Mouse (Mus musculus) intestine, embryonic 14.5 days (tissue): ENCODE data around the gene Qtrt1. TPM values are rescaled to one million over a fixed set of nuclear protein-coding genes. Genes with fewer than 3 reads are reported as not detected.
A peak's percentile ranks its signal among the peaks of the same experiment; 100 is the strongest.

Experiments used
- ATAC-seq: fragments of 200-750 bp; cut with Nextera tagmentation; replicated peaks from 2 replicates; pipeline ENCODE4 v1.8.0; 2017; ENCODE audit warnings: low read depth, moderate number of reproducible peaks, moderate TSS enrichment, moderate library complexity; ENCODE audit not compliant: low FRiP score, low TSS enrichment
- DNase-seq: peaks from one replicate; pipeline ENCODE4 v3.0.0-alpha.2; 2018; ENCODE audit warnings: low spot score
- H3K27ac ChIP-seq: fragments of 300-500 bp; sonication (generic); 2 replicates; pipeline ENCODE4 v1.5.1; 2014; ENCODE audit warnings: low read depth, mild to moderate bottlenecking, control low read depth
- H3K27me3 ChIP-seq: fragments of 300-500 bp; sonication (generic); replicated peaks from 2 replicates; pipeline ENCODE4 v1.6.1; 2014; ENCODE audit warnings: low read length, control low read depth; ENCODE audit not compliant: control insufficient read depth, insufficient read depth
- H3K36me3 ChIP-seq: fragments of 300-500 bp; sonication (generic); 2 replicates; pipeline ENCODE4 v1.6.1; 2014; ENCODE audit warnings: low read length, control low read depth; ENCODE audit not compliant: control insufficient read depth, insufficient read depth
- H3K4me1 ChIP-seq: fragments of 300-500 bp; sonication (generic); replicated peaks from 2 replicates; pipeline ENCODE4 v1.6.1; 2014; ENCODE audit warnings: low read length, control low read depth, mixed read lengths; ENCODE audit not compliant: control insufficient read depth, insufficient read depth
- H3K4me2 ChIP-seq: fragments of 300-500 bp; sonication (generic); 2 replicates; pipeline ENCODE4 v1.6.1; 2014; ENCODE audit warnings: low read length
- H3K4me3 ChIP-seq: fragments of 300-500 bp; sonication (generic); 2 replicates; pipeline ENCODE4 v1.5.1; 2014; ENCODE audit warnings: low read depth, low read length, control low read depth, mixed read lengths
- H3K9ac ChIP-seq: fragments of 300-500 bp; sonication (generic); 2 replicates; pipeline ENCODE4 v1.6.1; 2014; ENCODE audit warnings: mild to moderate bottlenecking, low read length
- H3K9me3 ChIP-seq: fragments of 300-500 bp; sonication (generic); 2 replicates; pipeline ENCODE4 v1.6.1; 2016; ENCODE audit warnings: low read length, control low read depth; ENCODE audit not compliant: control insufficient read depth
- WGBS: fragments of 180-500 bp; shearing (Covaris S2); extraction: QIAGEN DNeasy Blood & Tissue Kit; methylation state at CpG from one replicate; pipeline ENCODE4 v1.1.7; 2014; 5-methylcytosine and 5-hydroxymethylcytosine counted together
- polyA plus RNA-seq: library from polyadenylated mRNA; unstranded; fragments of >200 nt; fragmentation: Nextera tagmentation; extraction: Ambion mirVana; gene quantifications from 2 replicates; pipeline ENCODE4 v1.2.1, GENCODE M21; 2014

Gene Qtrt1
- polyA plus RNA-seq, 1 experiment from 2014 or later = 69.9 TPM

GRCm38 (mm10) chr9:21426525-21426924, 14.9 kb downstream of the Qtrt1 start:
- Histone ChIP-seq H3K36me3 (peaks cover 2% of the 10 kb centered on the region), H3K4me1 (peaks cover 19% of the 10 kb centered on the region), H3K4me2 (peak overlapping the region; percentile 93; the same call in 1 of the 2 replicates), H3K27me3 (no peaks in the 10 kb centered on the region), H3K9me3 (no peaks in the 10 kb centered on the region), H3K9ac (no peak overlapping the region), H3K4me3 (no peak overlapping the region), H3K27ac (no peak overlapping the region)
- ATAC-seq (no peak), DNase-seq (no peak)
- 70% methylated on average over 2 of the region's 2 CpGs for WGBS

GRCm38 (mm10) chr9:21427773-21428172, 16.1 kb downstream of the Qtrt1 start:
- Histone ChIP-seq H3K4me1 (peaks cover 19% of the 10 kb centered on the region), H3K4me3 (no peak overlapping the region), H3K9ac (no peak overlapping the region), H3K4me2 (no peak overlapping the region), H3K9me3 (no peaks in the 10 kb centered on the region), H3K36me3 (no peaks in the 10 kb centered on the region), H3K27me3 (no peaks in the 10 kb centered on the region), H3K27ac (no peak overlapping the region)
- ATAC-seq (no peak), DNase-seq (no peak)
- 86% methylated on average over 2 of the region's 2 CpGs for WGBS

- H3K27ac ChIP-seq = no peak overlapping the region
- 85% methylated on average over 6 of the region's 6 CpGs for WGBS
- H3K36me3 ChIP-seq = no peaks in the 10 kb centered on the region
These were observed 16.5 kb downstream of the Qtrt1 start for GRCm38 (mm10) chr9:21428178-21428577.

GRCm38 (mm10) chr9:21430724-21431123, 19.1 kb downstream of the Qtrt1 start:
- DNase-seq (no peak), ATAC-seq (no peak)
- WGBS = 83% methylated on average over 7 of the region's 7 CpGs
- Histone ChIP-seq H3K27ac (no peak overlapping the region), H3K27me3 (no peaks in the 10 kb centered on the region), H3K9ac (no peak overlapping the region), H3K9me3 (no peaks in the 10 kb centered on the region), H3K36me3 (no peaks in the 10 kb centered on the region), H3K4me1 (peaks cover 12% of the 10 kb centered on the region), H3K4me2 (no peak overlapping the region), H3K4me3 (no peak overlapping the region)

More at GRCm38 (mm10) chr9:21428178-21428577, 16.5 kb downstream of the Qtrt1 start:
- Histone ChIP-seq H3K9me3 (no peaks in the 10 kb centered on the region), H3K4me3 (no peak overlapping the region), H3K4me2 (no peak overlapping the region), H3K4me1 (peaks cover 19% of the 10 kb centered on the region), H3K27me3 (no peaks in the 10 kb centered on the region), H3K9ac (no peak overlapping the region)
- ATAC-seq (no peak), DNase-seq (no peak)

GRCm38 (mm10) chr9:21432066-21432465, 20.4 kb downstream of the Qtrt1 start:
- Histone ChIP-seq H3K27ac (no peak overlapping the region), H3K4me2 (no peak overlapping the region), H3K4me3 (no peak overlapping the region), H3K9me3 (no peaks in the 10 kb centered on the region), H3K27me3 (no peaks in the 10 kb centered on the region), H3K4me1 (no peaks in the 10 kb centered on the region; the same call in 1 of the 2 replicates), H3K36me3 (no peaks in the 10 kb centered on the region), H3K9ac (no peak overlapping the region)
- no peak for DNase-seq
- WGBS = 80% methylated on average over 7 of the region's 7 CpGs
- ATAC-seq = no peak

GRCm38 (mm10) chr9:21433766-21434165, 22.1 kb downstream of the Qtrt1 start:
- Histone ChIP-seq H3K36me3 (no peaks in the 10 kb centered on the region), H3K9ac (no peak overlapping the region), H3K9me3 (no peaks in the 10 kb centered on the region), H3K4me3 (no peak overlapping the region), H3K27me3 (no peaks in the 10 kb centered on the region), H3K4me1 (no peaks in the 10 kb centered on the region; the same call in 1 of the 2 replicates), H3K27ac (no peak overlapping the region), H3K4me2 (no peak overlapping the region)
- WGBS = 88% methylated on average over 8 of the region's 8 CpGs
- no peak for DNase-seq
- no peak for ATAC-seq

GRCm38 (mm10) chr9:21434410-21434809, 22.8 kb downstream of the Qtrt1 start:
- Histone ChIP-seq H3K4me2 (no peak overlapping the region), H3K27ac (no peak overlapping the region), H3K9me3 (no peaks in the 10 kb centered on the region), H3K36me3 (no peaks in the 10 kb centered on the region), H3K27me3 (no peaks in the 10 kb centered on the region), H3K9ac (no peak overlapping the region), H3K4me1 (no peaks in the 10 kb centered on the region; the same call in 1 of the 2 replicates), H3K4me3 (no peak overlapping the region)
- WGBS = 87% methylated on average over 2 of the region's 2 CpGs
- ATAC-seq (no peak), DNase-seq (no peak)

GRCm38 (mm10) chr9:21435777-21436635, 24.4 kb downstream of the Qtrt1 start:
- H3K4me3 ChIP-seq = no peak overlapping the region
- 81% methylated on average over 7 of the region's 7 CpGs for WGBS
- ATAC-seq (no peak), DNase-seq (no peak)
- no peak overlapping the region for H3K9ac ChIP-seq
- no peaks in the 10 kb centered on the region for H3K27me3 ChIP-seq
- H3K27ac ChIP-seq = no peak overlapping the region
- no peaks in the 10 kb centered on the region for H3K9me3 ChIP-seq
- H3K36me3 ChIP-seq = no peaks in the 10 kb centered on the region
- H3K4me2 ChIP-seq = no peak overlapping the region
- no peaks in the 10 kb centered on the region; the same call in 1 of the 2 replicates for H3K4me1 ChIP-seq

- Histone ChIP-seq H3K4me2 (no peak overlapping the region), H3K27me3 (no peaks in the 10 kb centered on the region), H3K4me1 (no peaks in the 10 kb centered on the region; the same call in 1 of the 2 replicates), H3K9ac (no peak overlapping the region), H3K36me3 (no peaks in the 10 kb centered on the region), H3K9me3 (no peaks in the 10 kb centered on the region), H3K27ac (no peak overlapping the region), H3K4me3 (no peak overlapping the region)
- ATAC-seq (no peak), DNase-seq (no peak)
- WGBS = 95% methylated on average over 6 of the region's 6 CpGs
These were observed 25.9 kb downstream of the Qtrt1 start for GRCm38 (mm10) chr9:21437577-21437976.
